Mouse (Mus musculus) embryonic fibroblast, embryonic 13.5 days (primary cell): Measurements from ENCODE around the gene Hspbap1.

ENCODE experiments used
- CTCF ChIP-seq: IDR thresholded peaks from 2 replicates; pipeline ENCODE4 v1.5.1; 2011; ENCODE audit warnings: mild to moderate bottlenecking, control low read depth, low read length, moderate library complexity, borderline replicate concordance; ENCODE audit not compliant: insufficient read depth
- POLR2A ChIP-seq: IDR thresholded peaks from 2 replicates; pipeline ENCODE4 v1.6.1; 2011; ENCODE audit warnings: low read depth, mild to moderate bottlenecking, control low read depth, low read length, moderate library complexity

- TF ChIP-seq POLR2A (no peak), CTCF (no peak)
Observed at GRCm38 (mm10) chr16:35756697-35757096, 13.5 kb upstream of the Hspbap1 start.
